Mouse (Mus musculus) midbrain, embryonic 16.5 days (tissue): ENCODE measurements around the gene Casp2. TPM values are rescaled to one million over a fixed set of nuclear protein-coding genes. Genes with fewer than 3 reads are reported as not detected.

ENCODE experiments used
- ATAC-seq: fragments of 200-750 bp; cut with Nextera tagmentation; 2 replicates; pipeline ENCODE4 v1.8.0; 2017; ENCODE audit warnings: moderate TSS enrichment
- H3K27ac ChIP-seq: fragments of 300-500 bp; sonication (generic); 2 replicates; pipeline ENCODE4 v1.5.1; 2014; ENCODE audit warnings: mild to moderate bottlenecking, low read length, mixed read lengths
- H3K27me3 ChIP-seq: fragments of 300-500 bp; sonication (generic); 2 replicates; pipeline ENCODE4 v1.6.1; 2014; ENCODE audit warnings: low read depth, low read length, mixed read lengths; ENCODE audit not compliant: control insufficient read depth, insufficient read depth
- H3K36me3 ChIP-seq: fragments of 300-500 bp; sonication (generic); 2 replicates; pipeline ENCODE4 v1.6.1; 2014; ENCODE audit warnings: mild to moderate bottlenecking, low read length, moderate library complexity, mixed read lengths; ENCODE audit not compliant: control insufficient read depth, insufficient read depth
- H3K4me1 ChIP-seq: fragments of 300-500 bp; sonication (generic); 2 replicates; pipeline ENCODE4 v1.6.1; 2014; ENCODE audit warnings: mild to moderate bottlenecking, low read length, mixed read lengths; ENCODE audit not compliant: control insufficient read depth, insufficient read depth
- H3K4me2 ChIP-seq: fragments of 300-500 bp; sonication (generic); 2 replicates; pipeline ENCODE4 v1.6.1; 2014; ENCODE audit warnings: mild to moderate bottlenecking, low read length, mixed read lengths
- H3K4me3 ChIP-seq: fragments of 300-500 bp; sonication (generic); 2 replicates; pipeline ENCODE4 v1.5.1; 2014; ENCODE audit warnings: low read depth, mild to moderate bottlenecking, low read length, moderate library complexity, mixed read lengths
- H3K9ac ChIP-seq: fragments of 300-500 bp; sonication (generic); 2 replicates; pipeline ENCODE4 v1.6.1; 2014; ENCODE audit warnings: low read depth, low read length, mixed read lengths
- H3K9me3 ChIP-seq: fragments of 300-500 bp; sonication (generic); replicated peaks from 2 replicates; pipeline ENCODE4 v1.6.1; 2014; ENCODE audit warnings: mild to moderate bottlenecking, low read length, mixed read lengths; ENCODE audit not compliant: control insufficient read depth, poor library complexity, severe bottlenecking
- WGBS: fragments of 180-500 bp; shearing (Covaris S2); extraction: QIAGEN DNeasy Blood & Tissue Kit; methylation state at CpG from one replicate; pipeline ENCODE4 v1.1.7; 2014; 5-methylcytosine and 5-hydroxymethylcytosine counted together
- polyA plus RNA-seq: library from polyadenylated mRNA; unstranded; fragments of >200 nt; fragmentation: Nextera tagmentation; extraction: Ambion mirVana; gene quantifications from 2 replicates; pipeline ENCODE4 v1.2.1, GENCODE M21; 2015

Gene Casp2
- polyA plus RNA-seq, 1 experiment from 2014 or later: 36.3 TPM

DNA sequence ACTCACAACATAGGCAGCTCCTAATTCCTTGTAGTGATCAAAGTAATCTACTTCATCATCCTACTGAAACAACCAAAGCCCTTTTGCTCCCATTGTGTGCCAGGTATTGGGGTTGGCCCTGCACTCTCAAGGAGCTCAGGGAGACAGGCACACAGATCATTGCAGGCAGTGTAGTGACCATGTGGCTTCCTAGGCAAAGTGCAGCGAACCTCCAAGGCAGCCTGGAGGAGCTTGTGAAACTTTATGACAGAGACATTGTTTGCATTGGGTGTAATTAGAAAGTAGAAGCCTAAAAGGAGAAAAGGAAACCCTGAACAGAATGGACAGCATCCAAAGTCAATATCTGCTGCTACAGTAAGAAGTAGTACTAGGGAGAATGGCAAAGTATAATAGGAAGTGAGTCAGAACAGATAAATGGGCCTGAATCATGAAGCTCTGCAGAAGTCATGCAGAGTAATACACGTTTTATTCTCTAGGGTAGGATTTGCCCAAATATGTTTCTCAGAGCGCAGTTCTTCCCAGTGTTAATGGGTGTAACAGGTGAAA lies 30.8 kb downstream of the Casp2 start:
- peaks cover 16% of the 10 kb centered on the region; the same call in 1 of the 2 replicates for H3K36me3 ChIP-seq
- no peak overlapping the region for H3K4me2 ChIP-seq
- ATAC-seq: no peak
- no peak overlapping the region for H3K4me3 ChIP-seq
- no peaks in the 10 kb centered on the region for H3K9me3 ChIP-seq
- H3K4me1 ChIP-seq: no peaks in the 10 kb centered on the region
- no peak overlapping the region for H3K27ac ChIP-seq
- H3K27me3 ChIP-seq: no peaks in the 10 kb centered on the region
- H3K9ac ChIP-seq: no peak overlapping the region
- WGBS: 82% methylated on average over 3 of the region's 3 CpGs

DNA sequence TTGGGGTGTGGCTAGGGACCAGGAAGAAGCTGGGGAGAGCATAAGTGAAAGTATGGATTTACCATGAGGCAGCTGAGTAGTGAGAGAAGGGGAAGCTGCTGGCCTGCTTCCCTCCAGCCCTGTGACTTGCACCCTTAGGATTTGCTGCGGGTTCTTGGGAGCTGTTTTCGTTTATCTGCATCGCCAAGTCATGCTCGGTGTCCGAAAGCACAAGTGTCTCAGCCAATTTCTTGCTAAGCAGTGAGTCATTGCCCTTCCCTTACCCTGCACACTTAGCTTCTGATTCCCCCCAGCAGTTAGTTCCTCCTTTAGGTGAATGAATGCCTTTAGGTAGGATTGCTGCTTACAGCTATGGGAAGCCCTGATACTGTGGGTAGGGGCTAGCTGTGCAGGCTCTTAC lies 34.6 kb downstream of the Casp2 start:
- no peaks in the 10 kb centered on the region for H3K9me3 ChIP-seq

DNA sequence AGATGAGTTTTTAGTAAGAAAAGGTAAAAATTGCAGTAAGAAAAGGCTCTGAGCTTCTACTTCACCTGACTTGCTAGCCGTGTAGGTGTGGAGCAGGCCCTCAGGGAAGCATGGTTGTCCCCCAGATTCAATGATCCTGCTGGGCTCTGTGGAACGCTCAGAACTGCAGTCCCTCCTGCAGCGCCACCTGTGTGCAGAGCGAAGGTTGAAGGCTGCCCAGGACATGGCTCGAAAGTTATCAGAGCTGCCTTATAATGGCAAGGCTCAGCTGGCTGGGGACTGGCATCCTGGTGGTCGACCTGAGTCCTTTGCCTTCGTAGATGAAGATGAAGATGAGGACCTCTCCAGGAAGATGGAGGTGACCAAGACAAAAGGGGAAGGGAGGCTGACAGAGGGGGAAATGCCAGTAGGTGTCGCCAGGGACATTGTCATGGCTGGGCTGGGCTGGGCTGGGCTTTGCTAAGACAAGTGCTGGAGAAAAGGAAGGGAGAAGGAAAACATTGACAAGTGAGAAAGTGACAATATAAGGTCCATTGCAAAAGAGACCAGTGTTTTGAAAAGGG lies 45.1 kb downstream of the Casp2 start:
- Histone ChIP-seq H3K27ac (no peak overlapping the region), H3K4me2 (no peak overlapping the region), H3K4me3 (no peak overlapping the region), H3K4me1 (no peaks in the 10 kb centered on the region), H3K36me3 (peaks cover 21% of the 10 kb centered on the region), H3K27me3 (no peaks in the 10 kb centered on the region), H3K9ac (no peak overlapping the region), H3K9me3 (no peaks in the 10 kb centered on the region)
- 51% methylated on average over 8 of the region's 8 CpGs for WGBS
- ATAC-seq: no peak

More for the DNA sequence above, 34.6 kb downstream of the Casp2 start:
- no peak for ATAC-seq
- peaks cover 11% of the 10 kb centered on the region for H3K36me3 ChIP-seq
- no peaks in the 10 kb centered on the region for H3K4me1 ChIP-seq
- H3K4me3 ChIP-seq: no peak overlapping the region
- H3K4me2 ChIP-seq: no peak overlapping the region
- H3K9ac ChIP-seq: no peak overlapping the region
- no peak overlapping the region for H3K27ac ChIP-seq
- no peaks in the 10 kb centered on the region for H3K27me3 ChIP-seq
- 94% methylated on average over 5 of the region's 5 CpGs for WGBS

DNA sequence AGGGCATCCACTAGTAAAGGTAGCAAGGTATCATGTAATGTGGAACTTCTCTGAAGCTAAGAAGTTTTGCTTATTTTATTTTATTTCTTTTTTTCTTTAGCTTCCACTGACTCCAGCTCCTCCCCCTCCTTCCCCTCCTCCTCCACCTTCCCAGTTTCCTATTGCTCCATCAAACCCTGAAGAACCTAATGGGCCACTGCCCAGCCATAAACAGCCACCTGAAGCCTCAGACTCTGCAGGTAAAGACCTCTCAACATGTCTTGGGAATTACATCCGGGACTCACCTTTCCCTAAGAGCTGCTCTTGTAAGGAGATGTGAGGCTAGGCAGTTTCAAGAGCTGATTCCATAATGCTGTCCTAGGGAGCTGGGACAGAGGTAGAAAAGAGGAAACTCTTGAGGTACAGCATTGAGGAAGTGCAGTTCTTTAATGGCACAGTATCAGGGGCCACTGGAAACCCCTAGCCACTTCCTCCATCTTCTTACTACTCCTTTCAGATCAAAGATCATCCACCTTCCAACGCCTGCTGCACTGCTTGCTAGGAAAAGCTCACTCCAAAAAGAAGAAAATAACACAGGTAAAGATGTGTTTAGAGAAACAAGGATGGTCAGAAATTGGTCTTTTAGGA lies 45.8 kb downstream of the Casp2 start:
- 88% methylated on average over 2 of the region's 2 CpGs for WGBS
- no peak overlapping the region for H3K27ac ChIP-seq

DNA sequence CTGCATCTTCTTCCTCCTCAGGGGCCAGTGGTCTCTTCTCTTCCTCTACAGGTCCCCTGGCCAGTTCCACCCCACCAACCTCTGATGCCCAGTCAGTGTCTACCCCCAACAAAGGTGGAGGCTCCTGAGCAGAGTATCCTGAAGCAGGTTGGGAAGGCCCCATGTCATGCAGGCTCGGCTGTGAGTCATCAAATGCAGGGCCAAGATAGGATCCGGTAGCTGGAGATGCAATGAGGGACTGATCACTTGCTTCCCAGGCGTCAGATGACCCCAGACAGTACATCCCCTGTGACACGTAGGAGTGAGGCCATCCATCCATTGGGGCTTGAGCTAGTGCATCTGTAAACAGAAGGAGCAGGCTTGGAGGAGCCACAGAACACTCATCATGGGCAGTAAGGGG lies 53.5 kb downstream of the Casp2 start:
- peaks cover 18% of the 10 kb centered on the region for H3K36me3 ChIP-seq
- no peak overlapping the region for H3K27ac ChIP-seq
- no peak for ATAC-seq
- H3K4me2 ChIP-seq: no peak overlapping the region
- no peak overlapping the region for H3K4me3 ChIP-seq
- no peak overlapping the region for H3K9ac ChIP-seq
- H3K27me3 ChIP-seq: no peaks in the 10 kb centered on the region
- 87% methylated on average over 4 of the region's 4 CpGs for WGBS
- no peaks in the 10 kb centered on the region for H3K9me3 ChIP-seq
- H3K4me1 ChIP-seq: peaks cover 11% of the 10 kb centered on the region

More for the DNA sequence above, 45.8 kb downstream of the Casp2 start:
- Histone ChIP-seq H3K9me3 (no peaks in the 10 kb centered on the region), H3K36me3 (peaks cover 21% of the 10 kb centered on the region), H3K4me2 (no peak overlapping the region), H3K9ac (no peak overlapping the region), H3K27me3 (no peaks in the 10 kb centered on the region), H3K4me1 (no peaks in the 10 kb centered on the region), H3K4me3 (no peak overlapping the region)
- ATAC-seq: no peak

DNA sequence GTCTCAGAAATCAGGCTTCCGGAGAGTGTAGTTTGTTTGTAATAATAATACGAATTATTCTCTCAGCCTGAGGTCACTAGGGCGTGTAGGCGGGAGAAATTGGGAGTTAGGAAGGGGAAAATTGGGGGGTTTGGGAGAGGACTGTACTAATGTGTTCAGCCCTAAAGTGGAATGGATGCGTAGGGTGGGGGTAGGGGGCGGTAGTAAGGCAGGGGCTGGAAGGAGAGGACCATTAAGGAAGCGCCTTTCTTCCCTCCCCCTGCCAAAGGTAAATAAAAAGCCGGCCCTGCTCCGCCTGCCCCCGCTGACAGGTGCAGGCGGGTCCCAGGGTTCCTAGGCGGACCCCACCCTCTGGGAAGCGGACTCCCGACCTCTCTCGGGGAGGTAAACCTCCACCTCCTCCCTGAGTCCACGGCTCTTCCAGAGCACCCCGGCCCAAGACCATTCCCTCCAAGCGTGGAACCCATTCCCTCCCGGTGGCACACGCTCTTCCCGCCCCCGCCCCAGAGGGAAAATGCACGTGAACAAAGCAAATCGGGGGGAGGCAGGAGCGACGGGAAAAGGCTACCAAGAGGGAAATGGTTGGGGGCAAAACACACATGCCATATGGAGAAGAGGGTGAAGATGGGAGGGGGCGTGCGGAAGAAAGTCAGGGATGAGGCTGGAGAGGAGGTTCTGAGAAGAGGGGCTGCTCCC lies 58.7 kb downstream of the Casp2 start:
- Histone ChIP-seq H3K4me2 (peak overlapping the region; percentile 73), H3K36me3 (no peaks in the 10 kb centered on the region), H3K4me3 (peak overlapping the region; percentile 73), H3K27ac (peak overlapping the region; percentile 90), H3K9ac (peak overlapping the region; percentile 94), H3K27me3 (no peaks in the 10 kb centered on the region), H3K9me3 (no peaks in the 10 kb centered on the region), H3K4me1 (peaks cover 15% of the 10 kb centered on the region)
- ATAC-seq: peak; percentile 44
- WGBS: under 1% methylated on average over 28 of the region's 28 CpGs

DNA sequence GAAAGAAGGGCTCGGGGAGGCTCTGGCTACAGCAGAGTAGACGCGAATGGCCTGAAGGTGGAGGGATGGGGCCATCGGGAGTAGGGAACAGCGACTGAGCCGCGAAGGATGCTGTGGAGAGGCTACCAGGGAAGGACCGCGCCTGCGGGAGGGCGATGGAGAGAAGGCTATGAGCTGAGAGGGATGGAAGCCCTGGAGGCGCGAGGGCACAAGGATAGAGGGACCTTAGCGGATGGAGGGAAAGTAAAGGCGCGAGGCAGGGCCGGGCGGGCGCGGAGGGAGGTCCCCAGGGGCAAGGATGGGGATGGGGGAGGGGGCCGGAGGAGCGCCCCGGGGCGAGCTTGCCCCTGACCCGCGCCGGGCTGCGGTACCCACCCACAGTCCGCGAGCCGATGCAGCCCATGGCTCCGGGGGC lies 59.3 kb downstream of the Casp2 start:
- Histone ChIP-seq H3K36me3 (no peaks in the 10 kb centered on the region), H3K4me2 (peak overlapping the region; percentile 73), H3K27me3 (no peaks in the 10 kb centered on the region), H3K4me1 (peaks cover 15% of the 10 kb centered on the region), H3K27ac (peak overlapping the region; percentile 90), H3K9me3 (no peaks in the 10 kb centered on the region), H3K9ac (peak overlapping the region; percentile 94), H3K4me3 (peak overlapping the region; percentile 73)
- 0% methylated on average over 30 of the region's 32 CpGs for WGBS
- ATAC-seq: peak; percentile 81

DNA sequence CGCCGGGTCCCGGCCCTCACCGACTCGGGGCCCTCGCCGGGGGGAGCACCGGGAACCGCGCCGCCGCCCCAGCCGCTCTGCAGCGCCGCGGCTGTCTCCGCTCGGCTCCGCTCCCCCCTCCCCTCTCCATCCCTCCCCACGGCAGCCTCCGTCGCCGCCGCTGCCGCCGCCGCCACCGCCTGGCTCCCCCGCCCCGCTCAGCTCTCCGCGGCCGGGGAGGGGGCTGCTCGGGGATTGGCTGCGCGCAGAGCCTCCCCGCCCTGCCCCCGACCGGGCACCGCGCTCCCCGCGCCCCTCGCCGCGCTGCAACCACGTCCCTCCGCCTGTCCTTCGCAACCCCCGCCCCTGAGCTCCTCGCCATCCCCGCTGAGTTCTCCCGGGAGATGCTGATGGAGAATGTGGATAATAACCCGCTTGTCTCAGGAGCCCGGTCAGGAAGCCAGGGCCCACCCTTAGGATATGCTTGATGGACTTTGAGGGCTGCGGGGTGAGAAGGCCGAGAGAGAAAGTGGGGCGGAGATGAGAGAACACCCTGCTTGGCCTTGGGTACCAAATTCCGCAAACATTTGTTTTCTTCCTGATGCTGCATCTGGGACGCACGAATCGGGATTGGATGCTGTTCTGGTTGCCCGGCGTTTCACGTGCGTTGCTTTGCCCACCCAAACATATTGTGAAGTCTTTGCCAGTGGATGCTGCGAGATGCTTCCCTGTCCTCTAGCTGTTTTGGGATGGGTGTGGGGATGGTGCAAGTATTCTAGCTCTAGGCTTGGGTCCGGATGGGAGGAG lies 59.9 kb downstream of the Casp2 start, which contains the start of gene Fam131b:
Fam131b (minus strand) TSS at position 162 of the 786 bp plus-strand sequence.
- peak within 1 kb of the TSS; percentile 73 for H3K4me2 ChIP-seq
- H3K27me3 ChIP-seq: no peaks in the 10 kb centered on the region
- peaks cover 15% of the 10 kb centered on the region for H3K4me1 ChIP-seq
- peak within 1 kb of the TSS; percentile 90 for H3K27ac ChIP-seq
- H3K4me3 ChIP-seq: peak within 1 kb of the TSS; percentile 73
- no peaks in the 10 kb centered on the region for H3K9me3 ChIP-seq
- H3K36me3 ChIP-seq: no peaks in the 10 kb centered on the region
- peak; percentile 92 for ATAC-seq
- under 1% methylated on average over 39 of the region's 68 CpGs for WGBS
- H3K9ac ChIP-seq: peak within 1 kb of the TSS; percentile 94
